Mouse (Mus musculus) cerebellum, adult 2 months (tissue): Measurements from ENCODE around the gene Pld6.

Source experiments
- CTCF ChIP-seq: fragments of 200-500 bp; IDR thresholded peaks from 2 replicates; pipeline ENCODE4 v1.5.1; 2011; ENCODE audit warnings: low read depth, mild to moderate bottlenecking, control low read depth, low read length, moderate library complexity, borderline replicate concordance; ENCODE audit not compliant: insufficient read depth
- POLR2A ChIP-seq: fragments of 200-500 bp; IDR thresholded peaks from 2 replicates; pipeline ENCODE4 v1.6.1; 2011; ENCODE audit warnings: low read length, control low read depth, borderline replicate concordance; ENCODE audit not compliant: insufficient read depth

DNA sequence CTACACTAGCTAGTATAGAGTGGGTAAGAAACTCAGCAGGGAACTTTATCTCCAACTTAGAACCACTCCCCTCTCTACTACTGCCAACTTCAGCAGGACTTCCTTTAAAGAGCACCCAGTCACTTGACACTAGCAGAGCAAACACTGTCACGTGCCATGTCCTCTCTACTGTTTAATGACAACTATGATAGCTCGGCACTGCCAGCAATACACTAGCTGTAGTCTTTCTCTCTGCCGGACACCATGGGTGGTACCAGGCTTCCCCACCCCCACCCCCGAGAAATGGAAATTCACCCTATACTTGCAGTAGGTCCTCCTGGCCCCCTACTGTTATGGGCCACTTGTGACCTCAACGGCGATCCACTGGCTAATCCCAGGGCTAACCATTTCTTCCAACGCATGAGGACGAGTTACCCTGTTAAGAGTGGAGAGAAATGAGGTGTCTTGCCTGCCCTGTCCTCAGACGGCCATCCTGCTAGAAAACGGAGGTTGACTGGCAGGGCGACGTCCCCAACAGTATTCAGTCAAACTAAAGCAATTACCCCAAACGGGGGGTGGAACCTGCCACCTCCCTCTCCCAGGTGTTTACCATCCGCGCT is 21.7 kb upstream of the Pld6 start:
- TF ChIP-seq POLR2A (no peak), CTCF (no peak)
